Mouse (Mus musculus) T-helper 1 cell (primary cell): ENCODE measurements around the gene Cfap43.

ENCODE experiments used
- in situ Hi-C: fragments of 300-600 bp; cut with MboI, MseI; formaldehyde crosslinking; loops from one replicate; pipeline ENCODE4 v1.15.1; 2025; ENCODE audit warnings: high pct_unique_total_duplicates

Cfap43 gene

GRCm38 (mm10) chr19:47795009-47795728 is 123.9 kb downstream of the Cfap43 start:
- in situ Hi-C loops, result loop anchor here (5.0 kb wide), 1 partner anchor 288 kb away; no protein-coding TSS in a partner anchor

GRCm38 (mm10) chr19:47794331-47794730 is 124.8 kb downstream of the Cfap43 start:
- in situ Hi-C loops, result no loop called here

- in situ Hi-C loops, result no loop called here
Measured at GRCm38 (mm10) chr19:47790316-47791020, 128.6 kb downstream of the Cfap43 start.

- in situ Hi-C loops, result no loop called here
Measured at GRCm38 (mm10) chr19:47783898-47784297, 135.2 kb downstream of the Cfap43 start.

- in situ Hi-C loops, result no loop called here
Measured at GRCm38 (mm10) chr19:47780972-47781371, 138.1 kb downstream of the Cfap43 start.

GRCm38 (mm10) chr19:47780145-47780544 is 138.9 kb downstream of the Cfap43 start:
- in situ Hi-C loops, result no loop called here

GRCm38 (mm10) chr19:47777847-47778246 is 141.2 kb downstream of the Cfap43 start:
- in situ Hi-C loops, result no loop called here

GRCm38 (mm10) chr19:47755625-47756024 is 163.5 kb downstream of the Cfap43 start:
- in situ Hi-C loops, result no loop called here

- in situ Hi-C loops, result no loop called here
Measured at GRCm38 (mm10) chr19:47754931-47755330, 164.2 kb downstream of the Cfap43 start.

GRCm38 (mm10) chr19:47753921-47754320 is 165.2 kb downstream of the Cfap43 start:
- in situ Hi-C loops, result no loop called here

- in situ Hi-C loops, result no loop called here
Measured at GRCm38 (mm10) chr19:47752456-47752855, 166.6 kb downstream of the Cfap43 start.

GRCm38 (mm10) chr19:47750391-47750790 is 168.7 kb downstream of the Cfap43 start:
- in situ Hi-C loops, result no loop called here

- in situ Hi-C loops, result no loop called here
Measured at GRCm38 (mm10) chr19:47748950-47749349, 170.1 kb downstream of the Cfap43 start.

- in situ Hi-C loops, result no loop called here
Measured at GRCm38 (mm10) chr19:47747072-47747471, 172.0 kb downstream of the Cfap43 start.

GRCm38 (mm10) chr19:47731931-47732330 is 187.2 kb downstream of the Cfap43 start:
- in situ Hi-C loops, result no loop called here

- in situ Hi-C loops, result no loop called here
Measured at GRCm38 (mm10) chr19:47731071-47731881, 187.8 kb downstream of the Cfap43 start, which contains the start of gene Sfr1. Gene Sfr1 (plus strand): TSS chr19:47731682.

- in situ Hi-C loops, result no loop called here
Measured at GRCm38 (mm10) chr19:47730691-47731070, 188.4 kb downstream of the Cfap43 start.

GRCm38 (mm10) chr19:47725643-47726140 is 193.4 kb downstream of the Cfap43 start:
- in situ Hi-C loops, result no loop called here

- in situ Hi-C loops, result no loop called here
Measured at GRCm38 (mm10) chr19:47724903-47725302, 194.2 kb downstream of the Cfap43 start.

GRCm38 (mm10) chr19:47722471-47722870 is 196.6 kb downstream of the Cfap43 start:
- in situ Hi-C loops, result no loop called here

GRCm38 (mm10) chr19:47719147-47719546 is 199.9 kb downstream of the Cfap43 start:
- in situ Hi-C loops, result no loop called here

GRCm38 (mm10) chr19:47716144-47716543 is 202.9 kb downstream of the Cfap43 start:
- in situ Hi-C loops, result no loop called here
